Mouse (Mus musculus): ENCODE results near the gene Cpm. TPM values are rescaled to one million over a fixed set of nuclear protein-coding genes. Genes with fewer than 3 reads are reported as not detected.

Cpm gene
- polyA plus RNA-seq, 2 experiments: 24.4 to 41.6 TPM

DNA sequence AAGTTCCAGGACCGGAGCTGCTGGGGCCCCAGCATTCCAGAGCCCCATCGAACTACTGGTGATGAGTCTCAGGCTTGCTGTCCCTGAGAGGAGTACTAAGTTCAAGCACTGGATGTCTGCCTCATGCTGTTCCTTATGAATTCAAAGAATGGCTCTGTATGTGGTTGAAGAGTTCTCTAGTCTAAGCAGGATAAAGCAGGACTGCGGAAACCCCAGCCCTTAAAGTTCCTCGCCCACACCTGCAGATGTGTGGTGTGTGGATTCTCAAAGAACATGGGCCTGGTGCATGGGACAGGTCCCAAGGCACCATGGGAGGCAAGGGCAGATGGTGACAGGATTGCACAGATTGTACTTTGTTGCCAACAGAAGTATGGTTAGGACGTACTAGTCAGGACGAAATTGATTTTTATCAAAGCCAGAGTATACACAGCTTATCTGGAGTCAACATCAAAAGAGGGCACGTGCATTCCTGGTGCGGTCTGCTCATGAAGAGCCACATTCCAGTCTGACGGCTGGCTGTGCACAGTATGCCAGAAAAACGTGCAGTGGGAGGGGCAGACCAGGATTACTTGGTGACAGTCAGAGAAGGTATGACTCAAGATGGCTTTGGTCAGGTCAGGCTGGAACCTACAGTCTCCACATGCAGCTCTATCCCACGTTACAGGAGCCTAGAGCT, 100.0 kb downstream of the Cpm start:
- ATAC-seq (ENCODE audit: low FRiP score, low read depth) (no peak), DNase-seq (ENCODE audit: low spot score) (no peak)
- Histone ChIP-seq H3K9ac (ENCODE audit: low read depth, low read length, severe bottlenecking) (no peak overlapping the region), H3K4me2 (replicated peaks; ENCODE audit: low read depth, low read length, severe bottlenecking) (no peak overlapping the region), H3K36me3 (ENCODE audit: control insufficient read depth, insufficient read depth, low read length) (peaks cover 7% of the 10 kb centered on the region; the same call in 1 of the 2 replicates), H3K4me3 (replicated peaks; ENCODE audit: low read length) (no peak overlapping the region), H3K27me3 (ENCODE audit: control insufficient read depth, insufficient read depth, low read length) (no peaks in the 10 kb centered on the region), H3K4me1 (ENCODE audit: control insufficient read depth, insufficient read depth, low read length) (no peaks in the 10 kb centered on the region), H3K9me3 (ENCODE audit: control insufficient read depth, low read length) (no peaks in the 10 kb centered on the region), H3K27ac (replicated peaks; ENCODE audit: low read depth, low read length) (no peak overlapping the region)
- WGBS: 62% methylated on average over 11 of the region's 11 CpGs
- TF ChIP-seq POLR2A (IDR thresholded peaks at IDR 0.05; ENCODE audit: borderline replicate concordance, extremely low read depth, insufficient read depth, insufficient read length): no peak

DNA sequence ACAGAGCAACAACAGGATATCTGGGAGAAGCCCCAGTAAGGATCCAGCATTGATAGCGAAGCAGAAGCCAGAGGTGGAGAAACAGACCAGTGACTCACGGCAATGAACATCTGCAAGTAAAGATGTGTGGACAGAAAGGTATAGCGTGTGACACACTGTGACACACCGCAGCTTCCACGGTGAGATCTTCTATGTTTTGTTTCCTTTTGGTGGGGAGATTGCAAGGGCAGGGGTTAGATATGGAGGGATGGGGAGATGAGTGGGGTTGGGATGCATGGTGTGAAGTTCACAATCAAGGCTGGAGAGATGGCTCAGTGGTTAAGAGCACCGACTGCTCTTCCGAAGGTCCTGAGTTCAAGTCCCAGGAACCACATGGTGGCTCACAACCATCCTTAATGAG, 100.8 kb downstream of the Cpm start:
- Histone ChIP-seq H3K4me3 (replicated peaks; ENCODE audit: low read length) (no peak overlapping the region), H3K27ac (replicated peaks; ENCODE audit: low read depth, low read length) (no peak overlapping the region), H3K27me3 (ENCODE audit: control insufficient read depth, insufficient read depth, low read length) (no peaks in the 10 kb centered on the region), H3K4me1 (ENCODE audit: control insufficient read depth, insufficient read depth, low read length) (no peaks in the 10 kb centered on the region), H3K9ac (ENCODE audit: low read depth, low read length, severe bottlenecking) (no peak overlapping the region), H3K9me3 (ENCODE audit: control insufficient read depth, low read length) (no peaks in the 10 kb centered on the region), H3K36me3 (ENCODE audit: control insufficient read depth, insufficient read depth, low read length) (peaks cover 7% of the 10 kb centered on the region; the same call in 1 of the 2 replicates), H3K4me2 (replicated peaks; ENCODE audit: low read depth, low read length, severe bottlenecking) (no peak overlapping the region)
- ATAC-seq (ENCODE audit: low FRiP score, low read depth) (no peak), DNase-seq (ENCODE audit: low spot score) (no peak)
- TF ChIP-seq POLR2A (IDR thresholded peaks at IDR 0.05; ENCODE audit: borderline replicate concordance, extremely low read depth, insufficient read depth, insufficient read length): no peak
- 95% methylated on average over 7 of the region's 7 CpGs for WGBS

DNA sequence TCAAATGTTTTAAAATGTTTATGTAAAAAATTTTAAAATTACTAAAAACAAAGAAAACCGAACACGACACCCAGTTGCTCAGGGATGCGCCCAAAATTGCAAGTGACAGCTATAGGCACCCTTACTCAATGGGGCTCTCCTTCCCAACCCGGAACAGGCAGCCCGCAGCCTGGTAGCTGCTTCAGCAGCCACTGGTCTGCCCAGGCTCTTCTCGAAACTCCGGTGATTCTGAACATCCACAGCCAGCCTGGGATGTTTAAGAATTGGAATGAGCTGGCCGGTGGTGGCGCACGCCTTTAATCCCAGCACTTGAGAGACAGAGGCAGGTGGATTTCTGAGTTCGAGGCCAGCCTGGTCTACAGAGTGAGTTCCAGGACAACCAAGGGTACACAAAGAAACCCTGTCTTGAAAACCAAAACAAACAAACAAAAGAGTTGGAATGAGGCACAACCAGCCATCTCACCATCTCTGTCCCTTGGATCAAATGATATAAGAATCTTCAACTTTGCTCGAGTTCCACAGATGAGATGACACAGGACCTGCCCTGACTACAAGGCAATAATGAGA, 101.4 kb downstream of the Cpm start:
- Histone ChIP-seq H3K36me3 (ENCODE audit: control insufficient read depth, insufficient read depth, low read length) (peaks cover 7% of the 10 kb centered on the region; the same call in 1 of the 2 replicates), H3K4me1 (ENCODE audit: control insufficient read depth, insufficient read depth, low read length) (no peaks in the 10 kb centered on the region), H3K9me3 (ENCODE audit: control insufficient read depth, low read length) (no peaks in the 10 kb centered on the region), H3K9ac (ENCODE audit: low read depth, low read length, severe bottlenecking) (no peak overlapping the region), H3K27me3 (ENCODE audit: control insufficient read depth, insufficient read depth, low read length) (no peaks in the 10 kb centered on the region), H3K4me2 (replicated peaks; ENCODE audit: low read depth, low read length, severe bottlenecking) (no peak overlapping the region), H3K27ac (replicated peaks; ENCODE audit: low read depth, low read length) (no peak overlapping the region), H3K4me3 (replicated peaks; ENCODE audit: low read length) (no peak overlapping the region)
- ATAC-seq (ENCODE audit: low FRiP score, low read depth): no peak
- no peak for TF ChIP-seq POLR2A (IDR thresholded peaks at IDR 0.05; ENCODE audit: borderline replicate concordance, extremely low read depth, insufficient read depth, insufficient read length)
- WGBS: 93% methylated on average over 12 of the region's 12 CpGs
- no peak for DNase-seq (ENCODE audit: low spot score)

- Histone ChIP-seq H3K27ac (replicated peaks; ENCODE audit: low read depth, low read length) (no peak overlapping the region), H3K27me3 (ENCODE audit: control insufficient read depth, insufficient read depth, low read length) (no peaks in the 10 kb centered on the region), H3K4me2 (replicated peaks; ENCODE audit: low read depth, low read length, severe bottlenecking) (no peak overlapping the region), H3K9me3 (ENCODE audit: control insufficient read depth, low read length) (no peaks in the 10 kb centered on the region), H3K9ac (ENCODE audit: low read depth, low read length, severe bottlenecking) (no peak overlapping the region), H3K4me3 (replicated peaks; ENCODE audit: low read length) (no peak overlapping the region), H3K4me1 (ENCODE audit: control insufficient read depth, insufficient read depth, low read length) (no peaks in the 10 kb centered on the region), H3K36me3 (ENCODE audit: control insufficient read depth, insufficient read depth, low read length) (peaks cover 12% of the 10 kb centered on the region)
- ATAC-seq (ENCODE audit: low FRiP score, low read depth): no peak
- TF ChIP-seq POLR2A (IDR thresholded peaks at IDR 0.05; ENCODE audit: borderline replicate concordance, extremely low read depth, insufficient read depth, insufficient read length): no peak
- DNase-seq (ENCODE audit: low spot score): peak; percentile 26
- 58% methylated on average over 14 of the region's 15 CpGs for WGBS
Measured at GRCm38 (mm10) chr10:117731244-117732101, 102.2 kb downstream of the Cpm start.

DNA sequence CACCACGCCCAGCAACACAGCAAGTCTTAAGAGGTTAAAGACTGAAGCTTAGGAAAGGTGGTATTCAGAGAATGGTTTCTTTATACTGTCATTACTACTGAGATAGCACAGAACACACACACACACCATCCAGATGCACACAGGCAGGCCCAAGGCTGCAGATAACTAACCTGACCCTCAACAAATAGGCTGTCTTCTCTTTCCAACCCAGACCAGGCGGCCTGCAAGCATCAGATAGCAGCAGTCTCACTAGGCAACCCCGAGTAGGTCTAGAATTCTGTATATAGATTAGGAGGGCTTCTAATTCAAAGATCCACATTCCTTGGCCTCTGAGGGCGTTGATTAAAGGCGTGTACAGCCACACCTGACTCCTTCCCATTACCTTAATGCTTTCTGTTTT, 102.9 kb downstream of the Cpm start:
- H3K27ac ChIP-seq (replicated peaks; ENCODE audit: low read depth, low read length): no peak overlapping the region
- no peaks in the 10 kb centered on the region for H3K27me3 ChIP-seq (ENCODE audit: control insufficient read depth, insufficient read depth, low read length)
- no peak for TF ChIP-seq POLR2A (IDR thresholded peaks at IDR 0.05; ENCODE audit: borderline replicate concordance, extremely low read depth, insufficient read depth, insufficient read length)
- H3K4me3 ChIP-seq (replicated peaks; ENCODE audit: low read length): no peak overlapping the region
- DNase-seq (ENCODE audit: low spot score) (no peak), ATAC-seq (ENCODE audit: low FRiP score, low read depth) (no peak)
- H3K36me3 ChIP-seq (ENCODE audit: control insufficient read depth, insufficient read depth, low read length): peaks cover 19% of the 10 kb centered on the region
- no peak overlapping the region for H3K9ac ChIP-seq (ENCODE audit: low read depth, low read length, severe bottlenecking)
- H3K4me1 ChIP-seq (ENCODE audit: control insufficient read depth, insufficient read depth, low read length): no peaks in the 10 kb centered on the region
- no peak overlapping the region for H3K4me2 ChIP-seq (replicated peaks; ENCODE audit: low read depth, low read length, severe bottlenecking)
- 91% methylated on average over 5 of the region's 5 CpGs for WGBS
- no peaks in the 10 kb centered on the region for H3K9me3 ChIP-seq (ENCODE audit: control insufficient read depth, low read length)
